Mouse (Mus musculus) heart, postnatal 0 days (tissue): ENCODE measurements at regions not wholly inside any gene's neighbourhood (a gene's known extent, or its start where the extent isn't known, plus 50 kb on each side); places are given as distances from the start of the nearest gene placed in this dataset.

Source experiments
- ATAC-seq: fragments of 200-750 bp; cut with Nextera tagmentation; 2 replicates; pipeline ENCODE4 v1.8.0; 2017; ENCODE audit warnings: low read depth, moderate number of reproducible peaks, moderate library complexity; ENCODE audit not compliant: insufficient read depth
- DNase-seq: peaks from one replicate; pipeline ENCODE4 v3.0.0-alpha.2; 2016; ENCODE audit warnings: low spot score
- H3K27ac ChIP-seq: fragments of 300-500 bp; sonication (generic); 2 replicates; pipeline ENCODE4 v1.5.1; 2014; ENCODE audit warnings: low read depth, mild to moderate bottlenecking
- H3K27me3 ChIP-seq: fragments of 300-500 bp; sonication (generic); 2 replicates; pipeline ENCODE4 v1.6.1; 2014; ENCODE audit warnings: low read length, mixed read lengths; ENCODE audit not compliant: control insufficient read depth, insufficient read depth
- H3K36me3 ChIP-seq: fragments of 300-500 bp; sonication (generic); replicated peaks from 2 replicates; pipeline ENCODE4 v1.6.1; 2014; ENCODE audit warnings: low read length, mixed read lengths; ENCODE audit not compliant: control insufficient read depth, insufficient read depth
- H3K4me1 ChIP-seq: fragments of 300-500 bp; sonication (generic); 2 replicates; pipeline ENCODE4 v1.6.1; 2014; ENCODE audit warnings: antibody characterized with exemption; ENCODE audit not compliant: control insufficient read depth, insufficient read depth
- H3K4me2 ChIP-seq: fragments of 300-500 bp; sonication (generic); 2 replicates; pipeline ENCODE4 v1.6.1; 2014; ENCODE audit warnings: low read depth, mild to moderate bottlenecking, low read length, moderate library complexity
- H3K4me3 ChIP-seq: fragments of 300-500 bp; sonication (generic); 2 replicates; pipeline ENCODE4 v1.5.1; 2014; ENCODE audit warnings: low read depth, low read length
- H3K9ac ChIP-seq: fragments of 300-500 bp; sonication (generic); replicated peaks from 2 replicates; pipeline ENCODE4 v1.6.1; 2014; ENCODE audit warnings: low read depth, low read length, mixed read lengths
- H3K9me3 ChIP-seq: fragments of 300-500 bp; sonication (generic); replicated peaks from 2 replicates; pipeline ENCODE4 v1.6.1; 2016; ENCODE audit warnings: low read length; ENCODE audit not compliant: control insufficient read depth
- CTCF ChIP-seq: IDR thresholded peaks from 2 replicates; pipeline ENCODE4 v1.5.1; 2016; ENCODE audit warnings: antibody characterized with exemption, control low read depth, low read depth
- EP300 ChIP-seq: IDR thresholded peaks from 2 replicates; pipeline ENCODE4 v1.6.1; 2016; ENCODE audit warnings: antibody characterized with exemption, low read depth
- WGBS: fragments of 180-500 bp; shearing (Covaris S2); extraction: QIAGEN DNeasy Blood & Tissue Kit; methylation state at CpG from one replicate; pipeline ENCODE4 v1.1.7; 2014; 5-methylcytosine and 5-hydroxymethylcytosine counted together

GRCm38 (mm10) chr4:56686141-56686540 lies 53.7 kb upstream of the Gm26657 start:
- no peak overlapping the region for H3K9ac ChIP-seq
- TF ChIP-seq EP300 (no peak), CTCF (no peak)
- 51% methylated on average over 8 of the region's 8 CpGs for WGBS
- no peak overlapping the region for H3K4me3 ChIP-seq
- ATAC-seq (no peak), DNase-seq (no peak)
- H3K9me3 ChIP-seq, result no peaks in the 10 kb centered on the region
- H3K27ac ChIP-seq, result no peak overlapping the region
- H3K4me2 ChIP-seq, result no peak overlapping the region
- H3K4me1 ChIP-seq, result no peaks in the 10 kb centered on the region
- H3K36me3 ChIP-seq, result no peaks in the 10 kb centered on the region
- H3K27me3 ChIP-seq, result no peaks in the 10 kb centered on the region

DNA sequence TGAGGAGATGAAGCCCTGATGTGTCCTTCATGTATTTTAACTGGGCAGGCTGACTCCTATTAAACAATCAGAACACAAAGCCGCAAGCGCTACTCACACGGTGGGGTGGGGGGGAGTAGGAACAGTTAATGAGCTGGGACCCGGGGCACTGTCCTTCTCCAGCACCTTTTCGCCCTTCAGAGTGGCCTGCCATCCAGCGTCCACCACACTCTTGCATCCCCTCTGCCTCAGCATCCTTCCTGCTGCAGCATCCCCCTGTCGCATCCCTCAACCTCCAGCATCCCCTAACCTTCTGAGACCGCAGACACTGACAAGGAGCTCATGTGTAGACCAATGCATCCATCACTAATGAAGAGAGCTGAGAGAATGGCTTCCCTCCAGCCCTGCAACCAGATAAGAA lies 54.2 kb upstream of the Gm26657 start:
- Histone ChIP-seq H3K9me3 (no peaks in the 10 kb centered on the region), H3K4me1 (no peaks in the 10 kb centered on the region), H3K4me2 (peak overlapping the region; percentile 44; the same call in 1 of the 2 replicates), H3K27me3 (no peaks in the 10 kb centered on the region), H3K9ac (no peak overlapping the region), H3K36me3 (no peaks in the 10 kb centered on the region), H3K27ac (no peak overlapping the region), H3K4me3 (no peak overlapping the region)
- DNase-seq (no peak), ATAC-seq (no peak)
- WGBS, result 54% methylated on average over 8 of the region's 8 CpGs
- TF ChIP-seq EP300 (no peak), CTCF (no peak)

DNA sequence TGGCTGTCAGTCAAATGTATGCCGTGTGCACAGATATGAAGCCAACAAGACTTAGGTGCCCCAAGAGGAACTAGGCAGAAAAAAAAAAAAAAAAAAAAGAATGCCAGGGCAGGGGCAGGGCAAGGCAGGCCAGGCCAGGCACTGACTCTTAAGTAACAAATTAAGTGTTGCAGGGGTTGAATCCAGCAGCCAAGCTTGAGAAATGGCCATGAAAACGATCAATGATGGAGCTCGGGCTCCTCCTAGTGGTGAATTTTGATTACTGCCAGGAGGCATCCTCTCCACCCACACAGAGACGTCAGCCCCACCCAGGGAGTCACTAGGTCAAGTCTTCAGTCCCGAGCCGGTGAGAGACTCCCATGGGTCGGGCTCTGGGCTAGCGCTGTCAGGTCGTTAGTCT lies 54.7 kb upstream of the Gm26657 start:
- Histone ChIP-seq H3K9me3 (no peaks in the 10 kb centered on the region), H3K27me3 (no peaks in the 10 kb centered on the region)

GRCm38 (mm10) chr4:56684031-56684430 lies 55.8 kb upstream of the Gm26657 start:
- DNase-seq, result no peak
- ATAC-seq, result no peak
- no peaks in the 10 kb centered on the region for H3K36me3 ChIP-seq
- H3K27me3 ChIP-seq, result no peaks in the 10 kb centered on the region
- no peak overlapping the region for H3K4me3 ChIP-seq
- no peak overlapping the region for H3K27ac ChIP-seq
- WGBS, result 78% methylated on average over 7 of the region's 7 CpGs
- H3K9ac ChIP-seq, result no peak overlapping the region
- no peak for TF ChIP-seq EP300
- no peak for TF ChIP-seq CTCF
- H3K4me2 ChIP-seq, result no peak overlapping the region
- no peaks in the 10 kb centered on the region for H3K9me3 ChIP-seq
- no peaks in the 10 kb centered on the region for H3K4me1 ChIP-seq

More for the DNA sequence above, 54.7 kb upstream of the Gm26657 start:
- Histone ChIP-seq H3K4me3 (no peak overlapping the region), H3K4me2 (peak overlapping the region; percentile 44), H3K27ac (no peak overlapping the region), H3K36me3 (no peaks in the 10 kb centered on the region), H3K4me1 (no peaks in the 10 kb centered on the region), H3K9ac (no peak overlapping the region)
- ATAC-seq (peak; percentile 75; the same call in 1 of the 2 replicates), DNase-seq (peak; percentile 73)
- peak; percentile 84 for TF ChIP-seq CTCF
- no peak for TF ChIP-seq EP300
- 5% methylated on average over 9 of the region's 9 CpGs for WGBS

GRCm38 (mm10) chr4:56681121-56681520 lies 58.7 kb upstream of the Gm26657 start:
- DNase-seq, result no peak
- H3K4me2 ChIP-seq, result no peak overlapping the region
- no peak overlapping the region for H3K27ac ChIP-seq
- no peaks in the 10 kb centered on the region for H3K4me1 ChIP-seq
- no peak overlapping the region for H3K4me3 ChIP-seq
- no peaks in the 10 kb centered on the region for H3K27me3 ChIP-seq
- H3K36me3 ChIP-seq, result no peaks in the 10 kb centered on the region
- WGBS, result 81% methylated on average over 8 of the region's 8 CpGs
- H3K9me3 ChIP-seq, result no peaks in the 10 kb centered on the region
- H3K9ac ChIP-seq, result no peak overlapping the region
- TF ChIP-seq CTCF (no peak), EP300 (no peak)
- no peak for ATAC-seq

GRCm38 (mm10) chr4:56673868-56674267 lies 66.0 kb upstream of the Gm26657 start:
- no peaks in the 10 kb centered on the region for H3K4me1 ChIP-seq
- WGBS, result 58% methylated on average over 4 of the region's 4 CpGs
- no peak for ATAC-seq
- no peak for TF ChIP-seq CTCF
- TF ChIP-seq EP300, result no peak
- DNase-seq, result no peak
- H3K36me3 ChIP-seq, result no peaks in the 10 kb centered on the region
- no peaks in the 10 kb centered on the region for H3K27me3 ChIP-seq
- H3K9ac ChIP-seq, result no peak overlapping the region
- H3K27ac ChIP-seq, result no peak overlapping the region
- no peak overlapping the region for H3K4me3 ChIP-seq
- H3K9me3 ChIP-seq, result peaks cover 5% of the 10 kb centered on the region; the same call in 1 of the 2 replicates
- no peak overlapping the region for H3K4me2 ChIP-seq
